Mouse (Mus musculus): Measurements from ENCODE around the gene Nmrk1. TPM values are rescaled to one million over a fixed set of nuclear protein-coding genes. Genes with fewer than 3 reads are reported as not detected.

Gene Nmrk1
- polyA plus RNA-seq, 1 experiment from 2014 or later = 2.1 TPM

DNA sequence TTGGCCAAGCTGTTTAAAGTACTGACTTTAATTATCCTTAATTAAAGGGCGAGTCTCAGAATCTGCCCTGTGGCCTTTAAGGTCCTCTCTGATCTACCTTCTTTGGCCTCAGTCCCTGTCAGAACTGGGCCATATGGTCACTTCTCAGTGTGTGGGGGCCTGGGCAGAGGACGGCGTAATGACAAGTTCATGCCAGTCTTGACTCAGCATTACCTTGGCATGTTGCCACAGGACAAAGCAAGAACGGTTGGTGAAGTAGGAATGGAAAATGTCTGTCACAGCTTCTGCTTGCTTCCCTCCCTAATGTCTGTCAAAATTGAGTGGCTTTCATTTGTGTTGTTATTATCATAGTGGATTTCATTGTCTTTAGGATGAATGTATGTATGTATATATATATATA is 20.8 kb downstream of the Nmrk1 start:
- Histone ChIP-seq H3K9ac (ENCODE audit: low read length) (no peak overlapping the region), H3K4me3 (ENCODE audit: low read depth, low read length) (no peak overlapping the region), H3K9me3 (replicated peaks; ENCODE audit: control insufficient read depth, low read length) (no peaks in the 10 kb centered on the region), H3K36me3 (ENCODE audit: control insufficient read depth, insufficient read depth, low read length) (no peaks in the 10 kb centered on the region), H3K27ac (ENCODE audit: low read depth, low read length) (no peak overlapping the region), H3K27me3 (replicated peaks; ENCODE audit: control insufficient read depth, insufficient read depth, low read length) (no peaks in the 10 kb centered on the region), H3K4me2 (ENCODE audit: low read length) (no peak overlapping the region), H3K4me1 (ENCODE audit: control insufficient read depth, insufficient read depth, low read length) (no peaks in the 10 kb centered on the region)
- 66% methylated on average over 4 of the region's 4 CpGs for WGBS
- no peak for DNase-seq (ENCODE audit: low spot score)
- ATAC-seq = no peak

DNA sequence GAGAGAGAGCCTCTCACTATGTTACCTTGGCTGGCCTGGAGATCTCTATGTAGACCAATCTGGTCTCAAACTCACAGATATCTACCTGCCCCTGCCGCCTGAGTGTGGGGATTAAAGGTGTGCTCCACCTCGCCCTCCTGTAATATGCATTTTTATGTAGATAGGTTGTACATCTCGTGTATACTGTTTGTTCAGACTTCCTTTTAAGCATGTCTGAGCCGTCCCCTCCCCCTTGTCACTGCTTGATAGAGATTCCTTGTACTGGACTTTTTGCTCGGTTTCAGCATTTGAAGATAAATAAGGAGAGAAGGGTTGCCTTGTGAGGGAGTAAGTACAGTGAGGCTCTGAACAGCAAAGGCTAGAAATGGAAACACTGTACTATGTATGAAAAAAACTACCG is 21.3 kb downstream of the Nmrk1 start:
- DNase-seq (ENCODE audit: low spot score) = no peak
- H3K4me1 ChIP-seq (ENCODE audit: control insufficient read depth, insufficient read depth, low read length) = no peaks in the 10 kb centered on the region
- ATAC-seq = no peak
- H3K36me3 ChIP-seq (ENCODE audit: control insufficient read depth, insufficient read depth, low read length) = no peaks in the 10 kb centered on the region
- no peak overlapping the region for H3K27ac ChIP-seq (ENCODE audit: low read depth, low read length)
- WGBS = 86% methylated on average over 6 of the region's 6 CpGs
- H3K9me3 ChIP-seq (replicated peaks; ENCODE audit: control insufficient read depth, low read length) = no peaks in the 10 kb centered on the region
- H3K27me3 ChIP-seq (replicated peaks; ENCODE audit: control insufficient read depth, insufficient read depth, low read length) = no peaks in the 10 kb centered on the region
- no peak overlapping the region for H3K4me2 ChIP-seq (ENCODE audit: low read length)
- no peak overlapping the region for H3K9ac ChIP-seq (ENCODE audit: low read length)
- no peak overlapping the region for H3K4me3 ChIP-seq (ENCODE audit: low read depth, low read length)

DNA sequence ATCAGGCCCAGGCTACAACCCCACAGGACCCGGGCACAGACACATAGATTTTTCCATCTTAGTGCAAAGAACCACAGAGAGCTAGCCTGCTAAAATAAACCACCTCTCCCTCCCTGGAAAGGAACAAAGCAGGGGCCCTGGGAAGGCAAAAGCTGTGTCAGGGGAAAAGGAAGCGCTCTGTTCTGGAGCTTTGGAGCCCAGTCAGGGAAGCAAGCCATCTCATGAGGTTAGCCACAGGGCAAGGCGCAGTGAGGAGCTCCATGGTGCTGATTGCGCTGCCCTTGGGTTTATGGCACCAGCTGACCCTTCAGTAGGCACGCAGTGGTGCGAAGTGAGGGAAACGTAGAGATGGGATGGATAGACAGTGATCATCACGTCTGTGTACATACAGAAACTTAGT is 22.6 kb downstream of the Nmrk1 start:
- no peaks in the 10 kb centered on the region for H3K36me3 ChIP-seq (ENCODE audit: control insufficient read depth, insufficient read depth, low read length)
- no peak overlapping the region for H3K9ac ChIP-seq (ENCODE audit: low read length)
- no peaks in the 10 kb centered on the region for H3K4me1 ChIP-seq (ENCODE audit: control insufficient read depth, insufficient read depth, low read length)
- no peak for ATAC-seq
- no peak overlapping the region for H3K27ac ChIP-seq (ENCODE audit: low read depth, low read length)
- DNase-seq (ENCODE audit: low spot score) = no peak
- H3K4me2 ChIP-seq (ENCODE audit: low read length) = no peak overlapping the region
- WGBS = 88% methylated on average over 8 of the region's 8 CpGs
- H3K9me3 ChIP-seq (replicated peaks; ENCODE audit: control insufficient read depth, low read length) = no peaks in the 10 kb centered on the region
- H3K4me3 ChIP-seq (ENCODE audit: low read depth, low read length) = no peak overlapping the region
- H3K27me3 ChIP-seq (replicated peaks; ENCODE audit: control insufficient read depth, insufficient read depth, low read length) = no peaks in the 10 kb centered on the region

DNA sequence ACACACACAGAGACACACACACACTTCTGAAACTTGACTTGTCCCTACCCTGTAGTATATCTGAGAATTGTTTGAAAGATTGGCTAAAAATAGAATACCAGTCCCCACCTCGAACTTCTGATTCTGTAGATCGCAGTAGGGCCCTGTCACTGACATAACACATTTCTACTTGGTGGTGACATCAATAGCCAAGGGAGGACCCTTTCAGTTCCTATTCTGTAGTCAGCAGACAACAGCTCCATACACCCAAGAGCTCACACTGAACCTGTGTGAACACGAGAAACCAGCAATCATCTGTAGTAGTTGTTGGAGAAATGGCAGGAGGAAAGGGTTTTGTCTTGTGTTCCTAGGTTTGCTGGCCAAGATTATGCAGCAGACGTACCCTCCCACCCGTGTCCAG is 23.2 kb downstream of the Nmrk1 start:
- no peak overlapping the region for H3K9ac ChIP-seq (ENCODE audit: low read length)
- ATAC-seq = no peak
- H3K4me1 ChIP-seq (ENCODE audit: control insufficient read depth, insufficient read depth, low read length) = no peaks in the 10 kb centered on the region
- no peak overlapping the region for H3K27ac ChIP-seq (ENCODE audit: low read depth, low read length)
- DNase-seq (ENCODE audit: low spot score) = no peak
- no peaks in the 10 kb centered on the region for H3K36me3 ChIP-seq (ENCODE audit: control insufficient read depth, insufficient read depth, low read length)
- H3K27me3 ChIP-seq (replicated peaks; ENCODE audit: control insufficient read depth, insufficient read depth, low read length) = no peaks in the 10 kb centered on the region
- 87% methylated on average over 5 of the region's 5 CpGs for WGBS
- H3K9me3 ChIP-seq (replicated peaks; ENCODE audit: control insufficient read depth, low read length) = no peaks in the 10 kb centered on the region
- H3K4me2 ChIP-seq (ENCODE audit: low read length) = no peak overlapping the region
- H3K4me3 ChIP-seq (ENCODE audit: low read depth, low read length) = no peak overlapping the region

DNA sequence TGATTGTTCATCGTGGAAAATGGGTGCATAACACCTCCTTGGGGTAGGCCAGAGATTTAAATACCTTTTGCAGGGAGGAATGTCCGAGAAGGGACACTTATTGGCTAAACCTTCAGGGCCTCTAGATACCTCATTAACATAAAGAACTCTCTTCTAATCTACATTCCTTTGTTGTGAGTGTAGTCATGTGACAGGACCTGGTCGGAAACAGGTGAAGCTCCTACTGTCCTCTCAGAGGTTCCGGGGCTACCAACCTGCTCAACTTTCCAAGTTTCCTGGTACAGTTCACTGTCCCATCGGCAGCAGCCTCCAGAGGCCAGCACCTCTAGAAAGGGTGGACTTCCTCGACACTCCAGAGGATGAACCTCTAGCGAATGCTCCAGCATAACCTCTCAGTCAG is 24.2 kb downstream of the Nmrk1 start:
- no peaks in the 10 kb centered on the region for H3K36me3 ChIP-seq (ENCODE audit: control insufficient read depth, insufficient read depth, low read length)
- no peak for ATAC-seq
- no peaks in the 10 kb centered on the region for H3K9me3 ChIP-seq (replicated peaks; ENCODE audit: control insufficient read depth, low read length)
- no peak overlapping the region for H3K4me2 ChIP-seq (ENCODE audit: low read length)
- H3K4me1 ChIP-seq (ENCODE audit: control insufficient read depth, insufficient read depth, low read length) = no peaks in the 10 kb centered on the region
- no peak for DNase-seq (ENCODE audit: low spot score)
- H3K27ac ChIP-seq (ENCODE audit: low read depth, low read length) = no peak overlapping the region
- H3K4me3 ChIP-seq (ENCODE audit: low read depth, low read length) = no peak overlapping the region
- WGBS = 85% methylated on average over 7 of the region's 7 CpGs
- no peaks in the 10 kb centered on the region for H3K27me3 ChIP-seq (replicated peaks; ENCODE audit: control insufficient read depth, insufficient read depth, low read length)
- no peak overlapping the region for H3K9ac ChIP-seq (ENCODE audit: low read length)

DNA sequence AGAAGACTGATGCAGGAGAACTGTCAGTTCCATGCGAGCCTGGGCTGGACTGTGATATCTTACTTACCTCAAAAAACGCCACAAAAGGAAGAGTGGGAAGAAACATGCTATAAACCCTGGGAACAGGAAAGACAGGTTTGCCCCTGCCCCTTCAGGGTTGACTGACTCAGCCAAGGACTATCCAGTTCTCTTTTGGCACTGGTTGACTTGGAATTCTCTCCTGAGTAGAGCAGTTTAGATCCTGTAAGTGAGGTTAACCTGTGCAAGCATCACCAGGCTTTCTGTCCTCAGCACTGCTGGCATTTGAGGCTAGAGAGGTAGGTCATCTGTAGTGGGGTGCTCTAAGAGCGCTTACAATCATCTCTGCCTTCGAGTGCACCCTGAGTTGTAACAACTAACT is 26.7 kb downstream of the Nmrk1 start:
- no peak overlapping the region for H3K27ac ChIP-seq (ENCODE audit: low read depth, low read length)
- no peaks in the 10 kb centered on the region for H3K4me1 ChIP-seq (ENCODE audit: control insufficient read depth, insufficient read depth, low read length)
- ATAC-seq (no peak), DNase-seq (ENCODE audit: low spot score) (no peak)
- H3K36me3 ChIP-seq (ENCODE audit: control insufficient read depth, insufficient read depth, low read length) = no peaks in the 10 kb centered on the region
- 77% methylated on average over 4 of the region's 4 CpGs for WGBS
- no peak overlapping the region for H3K4me2 ChIP-seq (ENCODE audit: low read length)
- H3K4me3 ChIP-seq (ENCODE audit: low read depth, low read length) = no peak overlapping the region
- H3K9ac ChIP-seq (ENCODE audit: low read length) = no peak overlapping the region
- no peaks in the 10 kb centered on the region for H3K27me3 ChIP-seq (replicated peaks; ENCODE audit: control insufficient read depth, insufficient read depth, low read length)
- no peaks in the 10 kb centered on the region for H3K9me3 ChIP-seq (replicated peaks; ENCODE audit: control insufficient read depth, low read length)

DNA sequence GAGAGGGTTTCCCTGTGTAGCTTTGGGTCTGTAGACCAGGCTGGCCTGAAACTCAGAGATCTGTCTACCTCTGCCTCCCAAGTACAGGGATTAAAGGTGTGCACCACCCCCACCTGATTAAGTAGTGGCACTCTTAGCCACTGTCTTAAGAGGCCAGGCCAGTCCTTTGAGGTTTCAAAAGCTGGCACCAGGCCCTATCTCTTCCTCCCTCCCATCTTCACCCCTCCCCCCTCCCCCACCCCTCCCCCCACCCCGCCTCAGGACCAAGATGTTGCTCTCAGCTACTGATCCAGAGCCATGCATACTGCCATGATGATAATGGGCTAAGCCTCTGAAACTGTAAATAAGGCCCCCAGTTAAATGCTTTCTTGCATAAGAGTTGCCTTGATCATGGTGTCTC is 27.6 kb downstream of the Nmrk1 start:
- H3K4me3 ChIP-seq (ENCODE audit: low read depth, low read length) = no peak overlapping the region
- no peak overlapping the region for H3K9ac ChIP-seq (ENCODE audit: low read length)
- H3K27ac ChIP-seq (ENCODE audit: low read depth, low read length) = no peak overlapping the region
- no peaks in the 10 kb centered on the region for H3K9me3 ChIP-seq (replicated peaks; ENCODE audit: control insufficient read depth, low read length)
- no peaks in the 10 kb centered on the region for H3K27me3 ChIP-seq (replicated peaks; ENCODE audit: control insufficient read depth, insufficient read depth, low read length)
- no peak overlapping the region for H3K4me2 ChIP-seq (ENCODE audit: low read length)
- no peaks in the 10 kb centered on the region for H3K36me3 ChIP-seq (ENCODE audit: control insufficient read depth, insufficient read depth, low read length)
- DNase-seq (ENCODE audit: low spot score) (no peak), ATAC-seq (no peak)
- no CpG with 5 or more reads among the region's 1 CpGs for WGBS
- H3K4me1 ChIP-seq (ENCODE audit: control insufficient read depth, insufficient read depth, low read length) = no peaks in the 10 kb centered on the region

DNA sequence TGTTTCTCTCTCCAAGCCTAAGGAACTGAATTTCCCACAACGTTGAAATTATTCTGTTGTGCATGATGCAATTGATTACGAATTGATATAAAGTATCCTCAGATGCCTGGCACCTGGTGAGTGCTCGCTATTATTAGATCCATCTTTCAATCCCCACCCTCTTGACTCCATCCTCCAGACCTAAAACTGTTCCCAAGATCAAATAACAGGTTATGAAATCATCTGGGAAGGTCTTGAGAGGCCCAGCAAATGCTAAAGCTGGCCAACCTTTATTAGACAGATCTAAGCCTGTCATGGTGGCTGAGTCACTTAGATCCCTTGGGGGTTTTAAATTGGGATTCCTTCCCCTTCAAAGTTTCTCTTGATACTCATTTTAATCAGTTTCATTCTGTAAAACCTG is 28.7 kb downstream of the Nmrk1 start:
- ATAC-seq (no peak), DNase-seq (ENCODE audit: low spot score) (no peak)
- no peaks in the 10 kb centered on the region for H3K4me1 ChIP-seq (ENCODE audit: control insufficient read depth, insufficient read depth, low read length)
- 79% methylated on average over 3 of the region's 3 CpGs for WGBS
- H3K9me3 ChIP-seq (replicated peaks; ENCODE audit: control insufficient read depth, low read length) = no peaks in the 10 kb centered on the region
- no peak overlapping the region for H3K27ac ChIP-seq (ENCODE audit: low read depth, low read length)
- H3K4me2 ChIP-seq (ENCODE audit: low read length) = no peak overlapping the region
- no peak overlapping the region for H3K4me3 ChIP-seq (ENCODE audit: low read depth, low read length)
- no peaks in the 10 kb centered on the region for H3K36me3 ChIP-seq (ENCODE audit: control insufficient read depth, insufficient read depth, low read length)
- no peak overlapping the region for H3K9ac ChIP-seq (ENCODE audit: low read length)
- no peaks in the 10 kb centered on the region for H3K27me3 ChIP-seq (replicated peaks; ENCODE audit: control insufficient read depth, insufficient read depth, low read length)

DNA sequence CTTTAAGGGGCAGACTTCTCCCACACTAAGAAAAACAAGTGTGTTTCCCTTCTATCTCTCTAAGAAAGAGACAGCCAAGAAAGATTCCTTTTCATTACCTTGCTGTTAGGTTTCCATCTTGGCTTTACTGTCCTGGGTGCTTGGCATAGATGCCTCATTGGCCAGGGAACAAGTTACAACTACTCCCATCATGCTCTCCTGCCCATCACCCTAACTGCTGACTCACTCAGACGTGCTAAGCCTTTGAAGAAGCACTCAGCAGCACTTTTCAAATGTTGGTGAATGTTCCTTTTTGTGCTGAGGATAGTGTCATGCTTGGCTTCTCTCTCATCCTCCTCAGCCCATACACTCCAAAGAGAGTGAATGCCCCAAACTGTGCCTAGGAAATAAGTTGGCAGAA is 29.9 kb downstream of the Nmrk1 start:
- no peak for DNase-seq (ENCODE audit: low spot score)
- no peaks in the 10 kb centered on the region for H3K9me3 ChIP-seq (replicated peaks; ENCODE audit: control insufficient read depth, low read length)
- 36% methylated on average over 1 of the region's 1 CpGs for WGBS

DNA sequence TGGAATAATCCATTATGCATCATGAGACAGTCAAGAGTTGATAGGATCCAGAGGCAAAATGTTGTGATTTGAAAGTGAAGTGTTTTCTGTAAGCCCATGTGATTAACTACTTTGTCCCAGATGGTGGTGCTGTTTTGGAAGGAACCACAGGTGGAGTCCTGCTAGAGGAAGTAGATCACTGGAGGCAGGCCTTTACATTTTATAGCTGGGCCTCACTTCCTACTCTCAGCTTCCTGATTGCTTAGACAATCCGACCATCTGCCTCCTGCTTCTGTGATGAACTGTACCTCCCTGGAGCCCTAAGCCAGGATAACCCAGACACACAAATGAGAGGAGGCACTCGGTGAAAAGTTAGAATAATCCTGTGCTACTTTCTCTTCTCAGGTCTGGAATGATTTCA is 32.2 kb downstream of the Nmrk1 start:
- H3K27ac ChIP-seq (ENCODE audit: low read depth, low read length) = no peak overlapping the region
- H3K9ac ChIP-seq (ENCODE audit: low read length) = no peak overlapping the region
- no peak overlapping the region for H3K4me2 ChIP-seq (ENCODE audit: low read length)
- ATAC-seq (no peak), DNase-seq (ENCODE audit: low spot score) (no peak)
- no peaks in the 10 kb centered on the region for H3K36me3 ChIP-seq (ENCODE audit: control insufficient read depth, insufficient read depth, low read length)
- 77% methylated on average over 2 of the region's 2 CpGs for WGBS
- H3K27me3 ChIP-seq (replicated peaks; ENCODE audit: control insufficient read depth, insufficient read depth, low read length) = no peaks in the 10 kb centered on the region
- no peaks in the 10 kb centered on the region for H3K4me1 ChIP-seq (ENCODE audit: control insufficient read depth, insufficient read depth, low read length)
- H3K9me3 ChIP-seq (replicated peaks; ENCODE audit: control insufficient read depth, low read length) = no peaks in the 10 kb centered on the region
- H3K4me3 ChIP-seq (ENCODE audit: low read depth, low read length) = no peak overlapping the region

More for the DNA sequence above, 29.9 kb downstream of the Nmrk1 start:
- Histone ChIP-seq H3K27me3 (replicated peaks; ENCODE audit: control insufficient read depth, insufficient read depth, low read length) (no peaks in the 10 kb centered on the region), H3K27ac (ENCODE audit: low read depth, low read length) (no peak overlapping the region), H3K9ac (ENCODE audit: low read length) (no peak overlapping the region), H3K4me1 (ENCODE audit: control insufficient read depth, insufficient read depth, low read length) (no peaks in the 10 kb centered on the region), H3K36me3 (ENCODE audit: control insufficient read depth, insufficient read depth, low read length) (no peaks in the 10 kb centered on the region), H3K4me3 (ENCODE audit: low read depth, low read length) (no peak overlapping the region), H3K4me2 (ENCODE audit: low read length) (no peak overlapping the region)
- ATAC-seq = no peak

Data from forebrain, embryonic 14.5 days (tissue).